Mouse (Mus musculus) midbrain, embryonic 14.5 days (tissue): ENCODE measurements around the gene Gm27179. TPM values are rescaled to one million over a fixed set of nuclear protein-coding genes. Genes with fewer than 3 reads are reported as not detected.
"Not testable (repeated sequence)": the region's sequence is repeated elsewhere in the genome, so short reads cannot be mapped to it uniquely, and the experiment has no call there.

ENCODE experiments used
- ATAC-seq: fragments of 200-750 bp; cut with Nextera tagmentation; 2 replicates; pipeline ENCODE4 v1.8.0; 2017; ENCODE audit warnings: moderate number of reproducible peaks, moderate library complexity; ENCODE audit not compliant: low FRiP score, low TSS enrichment
- DNase-seq: peaks from one replicate; pipeline ENCODE4 v3.0.0-alpha.2; 2015
- H3K27ac ChIP-seq: fragments of 300-500 bp; sonication (generic); replicated peaks from 2 replicates; pipeline ENCODE4 v1.5.1; 2014; ENCODE audit warnings: mild to moderate bottlenecking, low read depth, low read length, moderate library complexity
- H3K27me3 ChIP-seq: fragments of 300-500 bp; sonication (generic); 2 replicates; pipeline ENCODE4 v1.6.1; 2014; ENCODE audit warnings: low read length, control low read depth, mixed read lengths; ENCODE audit not compliant: control insufficient read depth, insufficient read depth
- H3K36me3 ChIP-seq: fragments of 300-500 bp; sonication (generic); 2 replicates; pipeline ENCODE4 v1.6.1; 2014; ENCODE audit warnings: low read length, control low read depth; ENCODE audit not compliant: control insufficient read depth, insufficient read depth
- H3K4me1 ChIP-seq: fragments of 300-500 bp; sonication (generic); 2 replicates; pipeline ENCODE4 v1.6.1; 2014; ENCODE audit warnings: mild to moderate bottlenecking, antibody characterized with exemption, low read length, control low read depth; ENCODE audit not compliant: control insufficient read depth, insufficient read depth
- H3K4me2 ChIP-seq: fragments of 300-500 bp; sonication (generic); 2 replicates; pipeline ENCODE4 v1.6.1; 2014; ENCODE audit warnings: mild to moderate bottlenecking, low read length, moderate library complexity
- H3K4me3 ChIP-seq: fragments of 300-500 bp; sonication (generic); replicated peaks from 2 replicates; pipeline ENCODE4 v1.5.1; 2014; ENCODE audit warnings: low read depth, low read length
- H3K9ac ChIP-seq: fragments of 300-500 bp; sonication (generic); replicated peaks from 2 replicates; pipeline ENCODE4 v1.6.1; 2014; ENCODE audit warnings: mild to moderate bottlenecking, low read length, moderate library complexity
- H3K9me3 ChIP-seq: fragments of 300-500 bp; sonication (generic); 2 replicates; pipeline ENCODE4 v1.6.1; 2016; ENCODE audit warnings: low read length, control low read depth, mixed read lengths; ENCODE audit not compliant: control insufficient read depth
- WGBS: fragments of 180-500 bp; shearing (Covaris S2); extraction: QIAGEN DNeasy Blood & Tissue Kit; methylation state at CpG from one replicate; pipeline ENCODE4 v1.1.7; 2014; 5-methylcytosine and 5-hydroxymethylcytosine counted together
- polyA plus RNA-seq: library from polyadenylated mRNA; unstranded; fragments of >200 nt; fragmentation: Nextera tagmentation; extraction: Ambion mirVana; gene quantifications from 2 replicates; pipeline ENCODE4 v1.2.1, GENCODE M21; 2014

Gene Gm27179
- polyA plus RNA-seq, 1 experiment from 2014 or later, result not detected

DNA sequence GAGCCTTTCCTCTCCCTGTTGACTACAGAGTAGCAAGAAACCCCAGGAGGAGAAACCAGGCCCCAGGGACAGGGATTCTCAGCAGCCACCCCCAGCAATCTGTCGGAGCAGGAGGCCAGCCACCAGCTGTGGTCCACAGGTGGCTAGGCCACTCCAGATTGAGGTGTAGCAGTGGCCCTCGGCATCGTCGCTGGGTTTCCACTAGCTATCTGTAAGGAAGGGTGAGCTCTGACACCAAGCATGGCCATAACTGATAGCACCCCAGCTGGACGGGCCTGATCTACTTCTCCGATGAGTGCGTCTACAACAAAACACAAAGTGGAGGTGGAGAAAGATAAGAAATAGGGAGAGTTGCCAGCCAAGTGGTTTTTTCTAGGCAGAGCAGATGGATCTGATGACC, 24.2 kb upstream of the Gm27179 start:
- not testable (repeated sequence) for H3K4me3 ChIP-seq, H3K36me3 ChIP-seq, H3K9me3 ChIP-seq, H3K27ac ChIP-seq, DNase-seq, ATAC-seq, H3K4me1 ChIP-seq, H3K9ac ChIP-seq, H3K27me3 ChIP-seq, H3K4me2 ChIP-seq
- WGBS, result no CpG with 5 or more reads among the region's 7 CpGs

GRCm38 (mm10) chr14:69526202-69526601, 13.9 kb upstream of the Gm27179 start:
- H3K9ac ChIP-seq, H3K27me3 ChIP-seq, H3K27ac ChIP-seq, DNase-seq, ATAC-seq, H3K4me2 ChIP-seq, H3K4me1 ChIP-seq, H3K4me3 ChIP-seq, H3K36me3 ChIP-seq, H3K9me3 ChIP-seq: not testable (repeated sequence)
- no CpG with 5 or more reads among the region's 1 CpGs for WGBS

- H3K9me3 ChIP-seq, H3K4me1 ChIP-seq, H3K27ac ChIP-seq, ATAC-seq, H3K36me3 ChIP-seq, H3K27me3 ChIP-seq, DNase-seq, H3K4me3 ChIP-seq, H3K9ac ChIP-seq, H3K4me2 ChIP-seq: not testable (repeated sequence)
- WGBS, result no CpG with 5 or more reads among the region's 1 CpGs
Measured at GRCm38 (mm10) chr14:69523001-69523400, 10.7 kb upstream of the Gm27179 start.

- not testable (repeated sequence) for H3K27ac ChIP-seq, DNase-seq, H3K4me2 ChIP-seq, H3K4me3 ChIP-seq, H3K9ac ChIP-seq, H3K4me1 ChIP-seq, H3K36me3 ChIP-seq, H3K9me3 ChIP-seq, H3K27me3 ChIP-seq, ATAC-seq
- WGBS, result no CpG with 5 or more reads among the region's 2 CpGs
Measured at GRCm38 (mm10) chr14:69520810-69521209, 8.5 kb upstream of the Gm27179 start.

DNA sequence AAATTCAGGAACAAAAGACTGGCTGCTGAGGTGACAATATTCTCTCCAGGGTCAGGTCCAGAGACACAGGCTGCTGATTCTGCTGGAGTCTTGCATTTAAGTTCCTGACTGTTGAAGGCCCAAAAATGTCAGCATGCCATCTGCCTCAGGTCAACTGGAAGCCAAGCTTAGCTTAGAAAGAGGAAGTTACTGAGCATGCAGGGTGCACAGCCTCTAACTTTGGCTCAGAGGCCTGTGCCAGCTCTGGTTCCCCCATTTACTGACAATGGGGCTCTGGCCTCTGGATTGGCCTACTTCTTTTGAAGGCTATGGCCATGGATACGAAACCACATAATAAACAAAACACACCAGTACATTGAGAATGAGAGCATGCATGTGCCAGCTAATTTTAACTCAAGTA, 5.3 kb downstream of the Gm27179 start:
- H3K27me3 ChIP-seq, H3K4me3 ChIP-seq, H3K4me1 ChIP-seq, H3K9ac ChIP-seq, ATAC-seq, H3K4me2 ChIP-seq, H3K9me3 ChIP-seq, H3K36me3 ChIP-seq, H3K27ac ChIP-seq, DNase-seq: not testable (repeated sequence)
- WGBS, result no CpG with 5 or more reads among the region's 1 CpGs

GRCm38 (mm10) chr14:69503174-69503573, 9.2 kb downstream of the Gm27179 start, which contains the start of gene Gm16867:
TSS of gene Gm16867 (minus strand) at chr14:69503362.
- DNase-seq, H3K27me3 ChIP-seq, H3K9me3 ChIP-seq, H3K4me3 ChIP-seq, H3K4me1 ChIP-seq, H3K36me3 ChIP-seq, H3K4me2 ChIP-seq, H3K27ac ChIP-seq, H3K9ac ChIP-seq: not testable (repeated sequence)
- whole genome bisulfite sequencing, result no CpG with 5 or more reads among the region's 29 CpGs
- ATAC-seq, result peak; percentile 97

- WGBS, result no CpG with 5 or more reads among the region's 73 CpGs
- not testable (repeated sequence) for H3K27ac ChIP-seq, H3K36me3 ChIP-seq, DNase-seq, H3K4me2 ChIP-seq, H3K9me3 ChIP-seq, H3K9ac ChIP-seq, H3K27me3 ChIP-seq, H3K4me3 ChIP-seq, H3K4me1 ChIP-seq
- ATAC-seq, result peak; percentile 60
Measured at GRCm38 (mm10) chr14:69502440-69503150, 9.8 kb downstream of the Gm27179 start.

GRCm38 (mm10) chr14:69496259-69496658, 16.1 kb downstream of the Gm27179 start:
- not testable (repeated sequence) for H3K4me1 ChIP-seq, ATAC-seq, DNase-seq, H3K9me3 ChIP-seq, H3K4me2 ChIP-seq, H3K9ac ChIP-seq, H3K36me3 ChIP-seq, H3K4me3 ChIP-seq, H3K27ac ChIP-seq, H3K27me3 ChIP-seq

DNA sequence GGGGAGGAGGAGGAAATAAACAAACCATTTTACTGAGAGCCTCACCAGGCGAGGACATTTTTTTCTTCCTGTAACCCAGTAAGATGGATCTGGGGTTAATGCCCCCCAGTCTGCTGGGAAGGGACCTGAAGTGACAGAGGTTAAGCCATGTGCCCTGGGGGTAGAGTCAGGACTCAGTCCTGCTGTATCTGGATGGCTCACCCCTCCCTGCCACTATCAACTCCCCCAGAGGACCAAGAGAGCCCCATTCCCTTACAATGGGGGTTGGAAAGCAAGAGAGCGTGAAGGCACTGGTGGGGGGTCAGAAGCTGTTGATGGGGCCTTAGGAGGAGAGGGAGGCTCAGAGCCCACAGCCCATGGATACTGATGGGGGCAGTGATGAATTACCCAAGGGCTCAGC, 17.4 kb downstream of the Gm27179 start:
- H3K4me1 ChIP-seq, H3K9ac ChIP-seq, ATAC-seq, H3K27me3 ChIP-seq, H3K27ac ChIP-seq, H3K9me3 ChIP-seq, DNase-seq, H3K4me2 ChIP-seq, H3K4me3 ChIP-seq, H3K36me3 ChIP-seq: not testable (repeated sequence)
- WGBS, result no CpG with 5 or more reads among the region's 2 CpGs
